Mouse (Mus musculus): Measurements from ENCODE around the gene Khk.

Gene Khk

GRCm38 (mm10) chr5:30918691-30919090 lies 2.5 kb upstream of the Khk start:
- POLR2A ChIA-PET: interaction anchor here in 3 of 4 experiments (0.8 to 30.7 kb wide), 21 partner anchors 9 to 208 kb away, joined by 3 to 838 read pairs (median 10); partner anchors contain the start of genes Ost4 (in 3 of the 3), Agbl5 (in 2 of the 3), Atraid (in 1 of the 3) and Dpysl5 (in 1 of the 3)
- CTCF ChIA-PET: interaction anchor here in 2 of 4 experiments (1.4 to 3.9 kb wide), 7 partner anchors 11 to 46 kb away, joined by 4 to 46 read pairs (median 5); partner anchors contain the start of gene Ost4 (in 1 of the 2)

DNA sequence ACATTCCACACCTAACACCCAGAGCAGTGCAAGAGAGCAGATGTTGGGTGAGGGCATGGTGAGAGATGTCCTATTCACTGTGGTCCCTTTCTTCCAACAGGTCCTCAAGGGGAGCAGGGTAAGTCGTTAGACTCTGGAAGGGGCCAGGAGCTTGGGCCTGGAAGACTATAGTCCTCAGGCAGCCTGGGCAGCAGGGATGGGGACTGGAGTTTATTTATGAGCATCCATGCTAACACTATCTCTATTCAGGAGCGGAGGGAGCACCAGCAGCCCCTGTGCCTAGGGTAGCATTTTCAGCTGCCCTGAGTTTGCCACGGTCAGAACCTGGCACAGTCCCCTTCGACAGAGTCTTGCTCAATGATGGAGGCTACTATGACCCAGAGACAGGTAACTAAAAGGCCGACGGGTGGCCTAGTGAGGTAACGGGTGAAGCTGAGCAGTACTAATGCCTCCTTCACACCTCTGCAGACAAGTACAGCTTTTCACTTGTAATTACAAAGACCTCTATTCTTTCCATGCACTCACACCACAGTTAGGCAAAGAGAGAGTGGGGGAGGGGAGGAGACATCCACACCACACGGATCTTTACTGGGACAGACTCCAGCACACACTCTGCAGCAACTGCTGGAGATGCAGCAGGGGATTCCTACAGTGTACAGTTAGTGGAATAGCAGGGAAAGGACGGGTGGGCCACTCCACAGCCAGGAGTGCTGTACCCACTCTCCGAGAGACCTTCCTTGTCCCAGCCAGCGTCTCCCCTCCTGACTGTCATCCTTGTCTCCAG lies 1.2 kb upstream of the Khk start:
- POLR2A ChIA-PET: interaction anchor here in 3 of 4 experiments (0.6 to 30.7 kb wide), 14 partner anchors 12 to 703 kb away, joined by 3 to 838 read pairs (median 4); partner anchors contain the start of genes Ost4 (in 3 of the 3), Agbl5 (in 2 of the 3) and Slc5a6 (in 1 of the 3)
- CTCF ChIA-PET: interaction anchor here in 3 of 4 experiments (0.6 to 3.7 kb wide), 6 partner anchors 7 to 444 kb away, joined by 3 to 46 read pairs (median 4); no protein-coding TSS in a partner anchor

GRCm38 (mm10) chr5:30920621-30921020 lies 610 bp upstream of the Khk start:
- CTCF ChIA-PET: interaction anchor here (1.3 to 3.7 kb wide), 7 partner anchors 7 to 444 kb away, joined by 3 to 46 read pairs (median 4); partner anchors contain the start of gene Emilin1 (in 1 of the 4)
- POLR2A ChIA-PET: interaction anchor here in 3 of 4 experiments (0.6 to 30.7 kb wide), 19 partner anchors 9 to 128 kb away, joined by 3 to 838 read pairs (median 6); partner anchors contain the start of genes Ost4 (in 3 of the 3), Agbl5 (in 2 of the 3), Slc5a6 (in 2 of the 3) and Atraid (in 1 of the 3)

- CTCF ChIA-PET: interaction anchor here (0.9 to 3.7 kb wide), 7 partner anchors 7 to 404 kb away, joined by 3 to 46 read pairs (median 3); no protein-coding TSS in a partner anchor
- POLR2A ChIA-PET: interaction anchor here (0.9 to 30.7 kb wide), 24 partner anchors 10 to 279 kb away, joined by 3 to 838 read pairs (median 6); partner anchors contain the start of genes Ost4 (in 3 of the 4), Agbl5 (in 2 of the 4), Atraid (in 1 of the 4) and Emilin1 (in 1 of the 4)
These were observed 1.4 kb downstream of the Khk start for GRCm38 (mm10) chr5:30922581-30923041.

DNA sequence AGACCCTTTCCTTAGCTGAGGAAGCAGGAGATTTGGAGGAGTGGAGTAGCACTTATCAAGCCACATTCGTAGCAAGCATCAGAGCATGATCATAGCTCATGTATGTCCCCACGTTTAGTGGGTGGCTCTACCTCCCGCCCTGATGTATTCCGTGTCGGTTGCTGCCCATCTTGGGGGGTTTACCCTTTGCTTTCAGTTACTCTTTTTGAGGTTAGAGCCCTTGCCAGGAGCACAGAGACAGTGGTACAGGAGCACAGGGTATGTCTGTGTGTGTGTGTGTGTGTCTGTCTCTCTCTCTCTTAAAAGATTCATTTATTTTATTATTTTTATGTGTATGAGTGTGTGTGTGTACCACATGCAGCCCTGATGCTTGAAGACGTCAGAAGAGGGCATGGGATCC lies 1.9 kb downstream of the Khk start:
- ChIA-PET CTCF (no interaction called here), POLR2A (interaction anchor here in 2 of 4 experiments (1.7 to 30.7 kb wide), 7 partner anchors 10 to 242 kb away, joined by 3 to 838 read pairs (median 8); partner anchors contain the start of genes Agbl5 (in 2 of the 2), Emilin1 (in 1 of the 2), Ost4 (in 1 of the 2) and Preb (in 1 of the 2))

DNA sequence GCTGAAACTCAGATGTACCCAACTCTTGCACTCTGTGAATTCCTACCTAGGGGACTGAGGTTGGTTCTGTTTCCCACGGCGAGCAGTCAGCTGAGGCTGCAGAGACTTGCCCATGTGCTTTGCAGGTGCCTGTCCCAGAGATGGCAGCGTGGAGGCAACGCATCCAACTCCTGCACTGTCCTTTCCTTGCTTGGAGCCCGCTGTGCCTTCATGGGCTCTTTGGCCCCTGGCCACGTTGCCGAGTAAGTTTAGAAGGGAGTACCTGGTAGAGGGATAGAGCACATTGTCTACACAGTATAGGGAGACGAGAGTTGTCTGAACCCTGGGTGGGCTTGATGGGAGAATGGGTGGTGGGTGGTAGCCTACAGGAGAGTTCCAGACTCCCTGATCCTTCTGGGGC lies 3.4 kb downstream of the Khk start:
- CTCF ChIA-PET: no interaction called here
- POLR2A ChIA-PET: interaction anchor here in 2 of 4 experiments (0.6 to 30.7 kb wide), 5 partner anchors 17 to 160 kb away, joined by 3 to 838 read pairs (median 5); partner anchors contain the start of genes Agbl5 (in 2 of the 2) and Ost4 (in 2 of the 2)

- CTCF ChIA-PET: no interaction called here
- POLR2A ChIA-PET: interaction anchor here in 1 of 4 experiments (0.6 to 30.7 kb wide), 2 partner anchors 27 to 160 kb away, joined by 4 to 838 read pairs; partner anchors contain the start of genes Agbl5 and Ost4
These were observed 4.0 kb downstream of the Khk start for GRCm38 (mm10) chr5:30925217-30925616.

DNA sequence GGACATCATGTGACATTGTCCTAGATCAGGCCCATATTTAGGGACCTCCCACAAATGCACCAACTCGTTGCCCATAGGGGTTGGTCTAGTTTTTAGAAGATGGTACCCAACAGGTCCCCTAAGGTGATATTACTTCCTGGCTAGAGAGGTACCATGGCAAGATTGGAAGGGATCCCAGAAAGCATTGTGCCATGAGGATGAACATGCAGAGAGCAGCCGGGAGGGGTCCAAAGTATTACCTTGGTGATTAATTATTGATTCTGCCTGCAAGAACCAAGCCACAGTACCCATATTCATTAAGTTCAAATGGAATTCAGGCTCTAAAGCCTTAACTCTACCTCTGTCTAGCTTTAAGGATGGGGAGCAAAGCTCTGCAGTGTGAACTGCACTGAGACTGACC lies 4.8 kb downstream of the Khk start:
- ChIA-PET CTCF (no interaction called here), POLR2A (interaction anchor here in 3 of 4 experiments (0.6 to 2.5 kb wide), 4 partner anchors 17 to 122 kb away, joined by 3 to 8 read pairs (median 3); partner anchors contain the start of genes Preb (in 1 of the 3) and Slc5a6 (in 1 of the 3))

- POLR2A ChIA-PET: interaction anchor here in 3 of 4 experiments (0.6 to 2.5 kb wide), 24 partner anchors 10 to 265 kb away, joined by 3 to 12 read pairs (median 4); partner anchors contain the start of genes Ost4 (in 2 of the 3), Agbl5 (in 1 of the 3), Atraid (in 1 of the 3) and Eif2b4 (in 1 of the 3)
- CTCF ChIA-PET: interaction anchor here in 3 of 4 experiments (0.6 to 1.5 kb wide), 6 partner anchors 11 to 218 kb away, joined by 3 to 8 read pairs (median 4); no protein-coding TSS in a partner anchor
These were observed 6.8 kb downstream of the Khk start for GRCm38 (mm10) chr5:30927945-30928529.

- POLR2A ChIA-PET: interaction anchor here (0.5 to 2.7 kb wide), 30 partner anchors 9 to 124 kb away, joined by 3 to 11 read pairs (median 4); partner anchors contain the start of genes Khk (in 3 of the 4), Agbl5 (in 1 of the 4), Cgref1 (in 1 of the 4) and Ost4 (in 1 of the 4)
These were observed 8.9 kb downstream of the Khk start for GRCm38 (mm10) chr5:30930121-30930520.

DNA sequence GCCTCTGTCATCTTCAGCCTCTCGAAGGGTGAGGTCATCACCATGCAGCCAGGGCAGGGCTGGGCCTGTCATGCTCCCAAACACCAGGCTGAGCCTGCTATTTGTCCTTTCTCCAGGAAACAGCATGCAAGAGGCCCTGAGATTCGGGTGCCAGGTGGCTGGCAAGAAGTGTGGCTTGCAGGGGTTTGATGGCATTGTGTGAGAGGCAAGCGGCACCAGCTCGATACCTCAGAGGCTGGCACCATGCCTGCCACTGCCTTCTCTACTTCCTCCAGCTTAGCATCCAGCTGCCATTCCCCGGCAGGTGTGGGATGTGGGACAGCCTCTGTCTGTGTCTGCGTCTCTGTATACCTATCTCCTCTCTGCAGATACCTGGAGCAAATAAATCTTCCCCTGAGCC lies 9.6 kb downstream of the Khk start:
- ChIA-PET CTCF (interaction anchor here in 2 of 4 experiments (1.0 to 3.0 kb wide), 4 partner anchors 9 to 67 kb away, joined by 5 to 46 read pairs (median 5); partner anchors contain the start of gene Khk (in 1 of the 2)), POLR2A (interaction anchor here in 3 of 4 experiments (0.7 to 2.7 kb wide), 6 partner anchors 10 to 49 kb away, joined by 3 to 11 read pairs (median 8); partner anchors contain the start of genes Agbl5 (in 1 of the 3) and Khk (in 1 of the 3))

More at GRCm38 (mm10) chr5:30930121-30930520, 8.9 kb downstream of the Khk start:
- CTCF ChIA-PET: interaction anchor here (0.5 to 3.0 kb wide), 58 partner anchors 8 to 1493 kb away, joined by 3 to 46 read pairs (median 4); partner anchors contain the start of genes Khk (in 4 of the 4), Cgref1 (in 2 of the 4), Atraid (in 1 of the 4) and Cad (in 1 of the 4)

- ChIA-PET POLR2A (interaction anchor here in 3 of 4 experiments (0.7 to 2.7 kb wide), 4 partner anchors 12 to 50 kb away, joined by 3 to 11 read pairs (median 8); partner anchors contain the start of gene Agbl5 (in 1 of the 3)), CTCF (interaction anchor here in 2 of 4 experiments (1.0 to 3.0 kb wide), 3 partner anchors 10 to 67 kb away, joined by 5 to 46 read pairs (median 5); partner anchors contain the start of gene Khk (in 1 of the 2))
These were observed 10.1 kb downstream of the Khk start for GRCm38 (mm10) chr5:30931378-30931777.

GRCm38 (mm10) chr5:30933705-30934104 lies 12.5 kb downstream of the Khk start:
- POLR2A ChIA-PET: interaction anchor here in 2 of 4 experiments (0.6 to 1.5 kb wide), 11 partner anchors 11 to 183 kb away, joined by 3 to 8 read pairs (median 3); partner anchors contain the start of genes Cgref1 (in 1 of the 2), Khk (in 1 of the 2) and Trim54 (in 1 of the 2)

GRCm38 (mm10) chr5:30934725-30935461 lies 13.7 kb downstream of the Khk start:
- POLR2A ChIA-PET: interaction anchor here in 2 of 4 experiments (1.2 to 1.5 kb wide), 6 partner anchors 10 to 66 kb away, joined by 3 to 8 read pairs (median 4); partner anchors contain the start of gene Cgref1 (in 1 of the 2)

More at GRCm38 (mm10) chr5:30933705-30934104, 12.5 kb downstream of the Khk start:
- CTCF ChIA-PET: interaction anchor here in 3 of 4 experiments (0.6 to 2.1 kb wide), 8 partner anchors 11 to 192 kb away, joined by 3 to 9 read pairs (median 3); partner anchors contain the start of gene Cgref1 (in 1 of the 3)

GRCm38 (mm10) chr5:30943004-30943403 lies 21.8 kb downstream of the Khk start:
- ChIA-PET CTCF (interaction anchor here (0.6 to 2.5 kb wide), 8 partner anchors 13 to 641 kb away, joined by 3 to 12 read pairs (median 3); no protein-coding TSS in a partner anchor), POLR2A (interaction anchor here in 2 of 4 experiments (1.0 to 2.6 kb wide), 7 partner anchors 13 to 27 kb away, joined by 3 to 9 read pairs (median 4); partner anchors contain the start of genes Khk (in 1 of the 2) and Preb (in 1 of the 2))

More at GRCm38 (mm10) chr5:30934725-30935461, 13.7 kb downstream of the Khk start:
- CTCF ChIA-PET: interaction anchor here in 3 of 4 experiments (1.1 to 2.1 kb wide), 4 partner anchors 10 to 139 kb away, joined by 3 to 9 read pairs (median 4); partner anchors contain the start of genes Cgref1 (in 1 of the 3) and Khk (in 1 of the 3)
